Mouse (Mus musculus): Measurements from ENCODE around the gene Inca1. TPM values are rescaled to one million over a fixed set of nuclear protein-coding genes. Genes with fewer than 3 reads are reported as not detected.
A peak's percentile ranks its signal among the peaks of the same experiment; 100 is the strongest.

Gene Inca1
- total RNA-seq, 2 experiments from 2014 or later, result not detected

GRCm38 (mm10) chr11:70702781-70703180, 2.8 kb upstream of the Inca1 start:
- no peak for ATAC-seq (replicated peaks; ENCODE audit: poor library complexity, severe bottlenecking)

- no peak for ATAC-seq (replicated peaks; ENCODE audit: poor library complexity, severe bottlenecking)
Observed at GRCm38 (mm10) chr11:70701984-70702733, 2.2 kb upstream of the Inca1 start.

DNA sequence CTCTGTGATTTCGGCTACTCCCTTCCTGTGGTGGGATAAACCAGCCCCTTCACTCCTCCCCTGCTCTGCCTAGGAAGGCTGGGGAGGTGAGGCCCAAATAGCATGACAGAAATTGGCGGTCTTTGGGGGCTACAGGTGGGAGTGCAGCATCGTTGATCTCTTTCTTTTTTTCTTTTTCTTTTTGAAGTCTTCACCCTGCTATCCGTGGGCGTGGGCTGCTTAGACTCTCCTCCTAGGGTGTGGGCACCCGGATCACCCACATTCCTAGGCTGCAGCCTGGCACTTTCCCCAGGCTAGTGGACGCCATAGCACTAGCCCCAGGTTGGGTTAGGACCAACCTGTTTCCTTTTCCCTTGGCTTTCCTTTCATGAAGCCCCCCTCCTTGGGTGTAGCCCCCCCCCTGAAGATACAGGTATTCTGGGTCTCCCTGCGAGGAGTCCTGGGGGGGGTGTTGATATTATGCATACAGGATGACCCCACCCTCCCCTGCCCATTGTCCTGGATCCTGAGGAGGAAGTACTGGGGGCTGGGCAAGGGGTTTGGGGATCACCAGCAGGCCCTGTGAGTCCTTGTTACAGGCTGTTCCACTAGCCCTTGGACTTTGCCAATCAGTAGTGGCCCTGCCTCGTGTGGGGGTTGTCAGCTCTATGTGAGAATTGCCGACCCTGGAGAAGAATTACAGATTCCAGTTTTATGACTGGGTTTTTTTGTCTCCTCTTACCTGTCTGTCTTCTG, 1.4 kb upstream of the Inca1 start:
- no peak for ATAC-seq (replicated peaks; ENCODE audit: poor library complexity, severe bottlenecking)

DNA sequence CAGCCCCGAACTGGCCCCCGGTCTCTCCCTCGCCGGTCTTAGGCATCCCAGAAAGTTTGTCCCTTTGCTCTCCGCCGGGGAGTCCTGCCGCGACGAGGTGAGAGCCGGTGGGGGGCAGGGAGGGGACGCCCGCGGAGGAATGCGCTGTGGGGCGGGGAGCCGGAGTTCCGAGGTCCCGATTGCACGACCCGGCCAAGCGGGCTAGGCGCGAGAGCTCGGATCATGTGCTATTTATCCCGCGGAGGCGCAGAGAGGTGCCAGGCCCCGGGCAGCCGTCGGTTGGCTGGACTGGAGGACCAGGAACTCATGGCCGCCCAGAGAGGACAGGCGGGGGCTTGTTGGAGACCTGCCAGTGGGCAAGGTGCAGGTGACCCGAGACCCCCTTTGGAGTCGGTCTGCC, 658 bp upstream of the Inca1 start:
- peak; percentile 31 for ATAC-seq (replicated peaks; ENCODE audit: poor library complexity, severe bottlenecking)

GRCm38 (mm10) chr11:70699051-70699450, 904 bp downstream of the Inca1 start:
- ATAC-seq (replicated peaks; ENCODE audit: poor library complexity, severe bottlenecking), result no peak

DNA sequence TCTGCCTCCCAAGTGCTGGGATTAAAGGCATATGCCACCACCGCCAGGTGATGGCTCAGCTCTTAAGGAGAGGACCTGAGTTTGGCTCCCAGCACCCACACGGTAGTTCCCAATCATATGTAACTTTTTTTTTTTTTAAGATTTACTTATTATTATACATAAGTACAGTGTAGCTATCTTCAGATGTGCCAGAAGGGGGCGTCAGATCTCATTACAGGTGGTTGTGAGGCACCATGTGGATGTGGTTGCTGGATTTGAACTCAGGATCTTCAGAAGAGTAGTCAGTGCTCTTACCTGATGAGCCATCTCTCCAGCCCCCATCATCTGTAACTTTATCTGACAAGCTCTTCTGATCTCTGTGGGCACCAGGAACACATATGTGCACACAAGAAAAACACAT, 2.6 kb downstream of the Inca1 start:
- ATAC-seq (replicated peaks; ENCODE audit: poor library complexity, severe bottlenecking), result no peak

DNA sequence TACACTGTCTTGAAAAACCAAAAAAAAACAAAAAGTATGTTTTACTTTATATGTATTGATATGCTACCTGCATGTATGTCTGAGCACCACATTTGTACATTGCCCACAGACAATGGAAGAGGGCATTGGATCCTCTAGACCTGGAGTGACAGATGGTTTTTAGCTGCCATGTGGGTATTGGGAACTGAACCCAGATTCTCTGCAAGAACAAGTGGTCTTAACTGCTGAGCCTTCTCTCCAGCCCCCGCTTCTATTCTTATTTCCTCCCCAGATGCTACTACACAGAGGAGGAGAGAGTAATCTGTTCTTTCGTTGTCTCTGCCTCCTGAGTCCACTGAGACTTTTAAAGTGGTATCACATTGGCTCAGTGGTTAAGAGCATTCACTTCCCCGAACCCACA, 6.5 kb downstream of the Inca1 start:
- no peak for ATAC-seq (replicated peaks; ENCODE audit: poor library complexity, severe bottlenecking)

DNA sequence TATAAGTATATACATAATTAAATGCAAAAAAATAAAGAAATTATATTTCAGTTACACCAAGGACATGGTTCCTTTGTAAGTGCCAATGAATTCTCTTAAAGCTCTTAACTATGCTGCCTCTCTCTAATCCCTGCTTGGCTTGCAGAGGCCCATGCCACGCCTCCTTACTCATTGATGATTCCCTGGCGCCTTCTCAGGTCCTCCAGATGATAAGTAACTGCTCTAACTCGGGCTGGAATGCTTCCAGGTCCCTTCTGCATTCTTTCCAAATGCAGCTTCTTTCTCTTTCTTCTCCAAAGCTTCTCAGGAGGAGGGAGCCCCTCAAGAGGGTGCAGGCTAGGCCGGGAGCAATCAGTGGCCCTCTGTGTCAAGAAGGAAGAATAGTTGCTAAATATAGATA, 10.4 kb downstream of the Inca1 start:
- no peak for ATAC-seq (replicated peaks; ENCODE audit: poor library complexity, severe bottlenecking)

GRCm38 (mm10) chr11:70688372-70688771, 11.6 kb downstream of the Inca1 start:
- ATAC-seq (replicated peaks; ENCODE audit: poor library complexity, severe bottlenecking), result no peak

GRCm38 (mm10) chr11:70687601-70688199, 12.3 kb downstream of the Inca1 start, which contains the start of gene Camta2:
Camta2 (minus strand) TSS chr11:70688105.
- peak; percentile 92 for ATAC-seq (replicated peaks; ENCODE audit: poor library complexity, severe bottlenecking)

DNA sequence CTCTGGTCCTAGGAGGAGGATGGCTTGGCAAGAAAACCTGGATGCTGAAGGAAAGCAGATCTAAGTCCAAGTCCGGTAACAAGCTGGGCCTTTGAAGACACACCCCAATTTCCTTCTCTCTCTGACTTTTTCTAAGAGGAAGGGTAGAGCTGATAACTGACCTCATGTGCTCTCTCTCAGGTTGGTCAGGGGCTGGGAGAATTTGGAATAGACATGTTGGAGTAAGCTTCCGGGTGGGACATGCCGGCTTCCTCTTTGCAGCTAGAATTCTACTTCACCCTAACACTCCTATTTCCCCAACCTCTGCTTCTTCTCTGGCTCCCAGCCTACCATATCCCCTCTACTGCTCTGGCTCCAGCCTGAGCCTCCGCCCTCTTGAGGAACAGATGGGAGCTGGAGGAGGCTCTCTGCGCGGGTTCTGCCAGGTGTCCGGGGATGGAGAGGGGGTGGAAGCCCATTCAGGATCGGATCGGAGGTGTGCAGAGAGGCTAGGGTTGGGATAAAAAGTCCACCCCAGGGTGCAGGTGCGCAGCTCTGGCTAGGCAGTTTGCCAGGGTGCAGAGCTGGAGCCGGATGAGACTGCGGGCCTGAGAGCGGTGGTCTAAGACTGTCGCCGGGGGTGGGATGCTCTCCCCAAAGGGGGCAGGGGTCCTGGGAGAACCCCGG, 12.9 kb downstream of the Inca1 start:
- peak; percentile 43 for ATAC-seq (replicated peaks; ENCODE audit: poor library complexity, severe bottlenecking)

GRCm38 (mm10) chr11:70683640-70684039, 16.3 kb downstream of the Inca1 start:
- ATAC-seq (replicated peaks; ENCODE audit: poor library complexity, severe bottlenecking), result no peak

DNA sequence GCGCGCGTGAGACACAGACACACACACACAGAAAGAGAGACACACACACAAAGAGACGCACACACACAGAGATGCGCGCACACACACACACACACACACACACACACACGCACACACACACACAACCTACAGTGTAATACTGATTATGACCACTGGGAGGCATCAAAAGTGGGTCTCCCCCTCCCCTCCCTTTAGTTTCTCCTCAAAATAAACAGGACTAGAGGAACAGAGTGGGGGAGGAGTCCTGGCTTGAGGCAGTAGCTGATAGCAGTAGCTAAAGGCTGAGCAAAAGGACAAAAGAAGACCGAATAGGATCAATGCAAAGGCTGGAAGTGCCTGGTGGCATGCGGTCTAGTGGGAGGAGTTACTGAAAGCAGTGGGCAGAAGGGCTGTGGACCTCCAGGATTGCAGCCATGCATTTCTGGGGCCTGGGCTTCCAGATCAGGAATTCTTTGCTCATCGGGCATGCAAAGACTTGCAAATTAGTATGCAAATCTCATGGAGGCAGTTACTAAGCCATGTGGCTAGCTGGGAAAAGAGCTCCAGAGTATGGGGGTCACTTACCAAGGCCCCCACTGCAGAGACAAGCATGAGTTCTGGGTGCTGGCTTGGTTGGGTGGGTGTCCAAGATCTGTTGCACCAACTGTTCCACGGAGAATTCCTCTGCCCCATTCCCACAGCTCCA, 17.9 kb downstream of the Inca1 start:
- ATAC-seq (replicated peaks; ENCODE audit: poor library complexity, severe bottlenecking), result 0 out of 2 replicates have a peak, but pooled peaks have one; percentile 15

DNA sequence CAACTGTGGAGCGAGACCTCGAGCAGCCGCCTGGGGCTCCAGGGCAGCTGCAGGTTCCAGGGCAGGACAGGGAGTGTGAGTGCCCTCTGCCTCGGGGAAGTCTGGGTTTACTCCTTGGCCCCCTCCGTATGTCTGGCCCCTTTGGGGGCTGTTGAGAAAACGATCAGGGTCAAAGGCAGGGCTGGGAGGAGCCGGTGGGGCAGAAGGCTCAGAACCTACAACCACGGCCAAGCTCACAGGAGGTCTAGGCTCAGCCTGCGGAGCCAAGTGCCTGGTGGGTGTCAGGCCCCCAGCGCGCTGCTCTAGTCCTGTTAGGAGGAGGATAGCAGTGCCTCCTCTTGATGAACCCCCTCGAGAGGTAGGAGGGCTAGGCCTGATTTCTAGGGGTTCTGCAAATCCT, 18.8 kb downstream of the Inca1 start:
- ATAC-seq (replicated peaks; ENCODE audit: poor library complexity, severe bottlenecking), result no peak

DNA sequence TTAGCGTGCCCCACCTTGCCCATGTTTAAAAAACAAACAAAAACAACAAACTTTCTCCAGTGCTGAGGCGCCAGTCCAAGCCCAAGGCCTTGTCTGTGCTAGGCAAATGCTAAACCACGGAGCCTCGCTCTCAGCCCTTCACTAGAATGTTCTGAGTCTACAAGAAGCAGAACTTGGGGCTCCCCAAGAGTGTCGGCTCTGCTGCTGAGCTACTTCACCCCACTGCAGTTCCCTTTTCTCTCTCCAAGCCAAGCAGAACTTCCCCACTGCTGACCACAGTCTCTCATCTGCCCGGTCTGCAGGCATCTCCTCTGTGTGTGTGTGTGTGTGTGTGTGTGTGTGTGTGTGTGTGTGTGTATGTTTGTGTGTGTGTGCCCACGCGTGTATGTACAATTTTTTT, 20.1 kb downstream of the Inca1 start:
- ATAC-seq (replicated peaks; ENCODE audit: poor library complexity, severe bottlenecking), result peak; percentile 98

DNA sequence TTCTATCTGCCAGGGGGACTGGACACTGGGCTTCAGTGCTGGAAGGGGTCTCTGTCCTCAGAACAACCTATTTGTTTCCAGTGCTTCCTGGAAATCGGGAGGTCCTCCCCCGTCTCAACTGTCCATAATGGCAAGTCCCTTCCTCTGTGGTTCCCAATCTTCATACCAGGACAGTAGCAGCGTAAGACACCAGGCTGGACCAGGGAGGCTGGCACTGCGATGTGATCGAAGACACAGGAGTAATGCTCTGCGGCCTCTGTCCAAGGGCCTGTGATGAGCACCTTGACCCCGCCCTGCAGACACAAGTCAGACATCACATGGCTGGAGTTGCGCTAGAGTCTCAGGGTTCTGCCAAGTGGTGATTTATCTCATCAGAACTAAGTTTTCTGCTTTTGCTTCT, 20.6 kb downstream of the Inca1 start:
- no peak for ATAC-seq (replicated peaks; ENCODE audit: poor library complexity, severe bottlenecking)

- ATAC-seq (replicated peaks; ENCODE audit: poor library complexity, severe bottlenecking), result no peak
Observed at GRCm38 (mm10) chr11:70678576-70678975, 21.4 kb downstream of the Inca1 start.

DNA sequence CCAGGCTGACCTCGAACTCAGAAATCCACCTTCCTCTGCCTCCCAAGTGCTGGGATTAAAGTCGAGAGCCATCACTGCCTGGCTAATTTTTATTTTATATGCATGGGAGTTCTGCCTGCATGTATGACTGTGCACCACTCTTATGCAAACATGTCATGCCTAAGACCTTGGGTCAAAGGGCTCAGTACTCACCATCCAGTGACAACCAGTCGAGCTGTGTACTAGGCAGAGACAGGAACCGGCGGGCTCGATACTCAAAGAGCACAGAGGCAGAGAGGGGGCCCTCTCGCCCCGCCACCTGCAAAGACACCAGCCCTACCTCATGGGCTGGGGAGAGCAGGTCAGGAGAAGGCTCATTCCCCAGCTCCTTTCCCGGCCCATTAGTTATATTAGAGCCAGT, 21.9 kb downstream of the Inca1 start:
- no peak for ATAC-seq (replicated peaks; ENCODE audit: poor library complexity, severe bottlenecking)

GRCm38 (mm10) chr11:70674501-70674900, 25.5 kb downstream of the Inca1 start:
- ATAC-seq (replicated peaks; ENCODE audit: poor library complexity, severe bottlenecking), result peak; percentile 46

- ATAC-seq (replicated peaks; ENCODE audit: poor library complexity, severe bottlenecking), result no peak
Observed at GRCm38 (mm10) chr11:70674014-70674413, 25.9 kb downstream of the Inca1 start.
